Mouse (Mus musculus): ENCODE results near the gene Pax5.

The Pax5 gene

DNA sequence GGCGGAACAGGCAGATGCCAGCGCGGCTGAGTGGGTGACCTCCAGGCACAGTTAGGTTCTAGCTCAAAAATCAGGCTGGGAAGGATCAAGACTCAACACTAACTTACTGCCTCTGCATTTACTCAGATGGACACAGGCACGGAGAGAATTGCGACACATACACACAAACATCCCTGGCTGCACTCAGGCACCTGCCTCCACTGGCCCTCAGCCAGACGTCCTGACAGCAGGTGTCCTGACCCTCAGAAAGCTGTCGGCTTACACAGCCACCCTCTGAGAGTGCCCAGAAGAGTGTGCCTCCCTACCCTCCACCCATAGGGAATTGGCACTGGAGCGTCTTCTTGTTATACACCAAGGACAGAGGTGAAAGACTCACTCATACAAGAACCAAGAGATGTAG lies 108.9 kb downstream of the Pax5 start:
- in situ Hi-C loops (cut with MboI, MseI), result no loop called here

DNA sequence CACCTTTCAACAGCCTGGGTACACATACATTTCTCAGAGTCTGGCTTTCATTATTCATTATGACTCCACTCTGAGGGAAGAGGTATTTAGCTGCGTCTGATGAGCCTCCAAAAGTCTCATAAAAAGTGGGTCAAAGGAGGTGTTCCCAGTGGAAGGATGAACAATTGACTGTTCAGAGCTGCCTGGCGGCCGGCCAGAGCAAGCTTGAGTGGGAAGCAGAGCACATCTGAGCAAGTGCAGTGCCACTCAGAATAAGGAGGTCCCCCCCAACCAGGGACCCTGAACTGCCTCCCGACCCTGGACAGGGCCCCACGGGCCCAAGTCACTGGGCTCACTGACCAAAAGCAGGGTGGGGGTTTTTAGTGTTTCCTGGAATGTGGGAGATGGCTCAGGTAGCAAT lies 109.4 kb downstream of the Pax5 start:
- in situ Hi-C loops (cut with MboI, MseI), result no loop called here

DNA sequence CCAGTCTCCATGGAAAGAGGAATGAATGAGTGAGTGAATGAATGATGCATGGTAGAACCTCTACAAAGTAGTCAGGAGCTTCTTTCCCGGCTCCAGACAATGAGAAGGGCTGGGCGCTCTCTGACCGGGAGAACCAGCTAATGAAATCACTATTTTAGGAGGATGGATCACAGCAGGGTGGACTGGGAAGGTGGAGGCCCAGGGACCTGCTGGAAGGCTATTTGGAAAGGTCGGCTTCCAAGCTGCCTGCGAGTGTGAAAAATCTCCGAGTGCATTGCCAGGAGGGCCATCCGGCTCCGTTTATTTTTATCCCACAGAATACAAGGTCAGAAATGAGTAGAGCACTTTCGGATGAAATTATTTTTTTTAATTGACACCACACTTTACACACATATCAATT lies 112.3 kb downstream of the Pax5 start:
- in situ Hi-C loops (cut with MboI, MseI), result no loop called here

GRCm38 (mm10) chr4:44593091-44593490 lies 117.2 kb downstream of the Pax5 start:
- in situ Hi-C loops (cut with MboI, MseI), result no loop called here

DNA sequence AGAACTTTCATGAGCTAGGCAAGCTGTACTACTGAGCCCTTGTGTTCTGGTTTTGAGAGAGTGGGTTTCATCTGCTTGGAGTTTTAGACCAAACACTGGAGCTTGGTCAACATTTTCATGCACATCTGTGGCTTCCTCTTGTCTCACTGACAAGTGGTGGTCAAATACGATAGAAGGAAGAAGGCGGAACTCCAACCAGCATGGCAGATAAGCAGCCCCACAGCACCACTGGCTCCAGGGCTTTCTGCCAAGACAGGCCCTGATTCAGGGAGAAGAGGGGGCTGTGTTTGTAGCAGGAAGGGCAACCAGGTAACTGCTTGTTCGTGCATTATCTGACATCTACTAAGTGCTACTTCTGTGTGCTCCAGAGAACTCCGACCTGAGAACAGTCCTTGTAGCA lies 127.6 kb downstream of the Pax5 start:
- in situ Hi-C loops (cut with MboI, MseI), result no loop called here

GRCm38 (mm10) chr4:44578591-44578990 lies 131.7 kb downstream of the Pax5 start:
- in situ Hi-C loops (cut with MboI, MseI), result no loop called here

- in situ Hi-C loops (cut with MboI, MseI), result no loop called here
These were observed 133.0 kb downstream of the Pax5 start for GRCm38 (mm10) chr4:44577293-44577692.

GRCm38 (mm10) chr4:44576786-44577185 lies 133.5 kb downstream of the Pax5 start:
- in situ Hi-C loops (cut with MboI, MseI), result no loop called here

GRCm38 (mm10) chr4:44573017-44573416 lies 137.3 kb downstream of the Pax5 start:
- in situ Hi-C loops (cut with MboI, MseI), result loop anchor here in 1 of 2 experiments (5.0 kb wide), 1 partner anchor 99 kb away; no protein-coding TSS in a partner anchor

GRCm38 (mm10) chr4:44572373-44572772 lies 137.9 kb downstream of the Pax5 start:
- in situ Hi-C loops (cut with MboI, MseI), result loop anchor here in 1 of 2 experiments (5.0 kb wide), 1 partner anchor 100 kb away; no protein-coding TSS in a partner anchor

DNA sequence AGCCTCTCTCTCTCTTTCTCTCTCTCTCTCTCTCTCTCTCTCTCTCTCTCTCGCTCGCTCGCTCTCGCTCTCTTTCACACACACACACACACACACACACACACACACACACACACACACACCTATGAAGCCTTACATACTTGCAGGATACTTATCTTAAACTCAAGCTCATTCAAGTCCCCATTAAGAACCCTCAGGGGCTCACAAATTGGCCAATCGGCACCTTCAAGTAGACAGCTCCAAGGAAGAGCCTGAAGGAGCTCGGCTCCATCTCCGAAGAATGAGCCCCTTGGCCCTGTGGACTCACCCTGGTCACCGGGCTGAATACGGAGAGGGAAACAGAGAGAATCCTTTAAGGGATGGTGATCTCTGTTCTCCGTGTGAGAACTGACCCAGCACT lies 141.1 kb downstream of the Pax5 start:
- in situ Hi-C loops (cut with MboI, MseI), result no loop called here

DNA sequence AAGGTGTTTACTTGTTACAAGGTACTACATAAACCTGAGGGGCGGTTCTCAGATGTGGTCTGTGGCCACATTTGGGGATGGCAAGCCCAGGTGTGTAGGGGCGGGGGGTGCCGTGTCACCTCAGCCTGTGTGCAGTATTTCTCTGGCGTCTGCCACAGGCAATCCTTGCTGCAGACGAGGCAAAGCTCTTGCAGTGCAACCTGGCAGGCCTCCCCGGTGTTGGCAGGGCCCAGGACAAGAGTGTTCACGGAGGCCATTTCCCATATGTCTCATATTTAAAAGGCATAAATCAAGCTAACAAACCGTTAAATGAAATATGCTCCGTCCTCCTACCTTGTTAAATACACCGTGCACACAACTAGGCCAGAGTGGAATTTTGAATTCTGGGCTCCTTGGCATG lies 141.6 kb downstream of the Pax5 start:
- in situ Hi-C loops (cut with MboI, MseI), result no loop called here

GRCm38 (mm10) chr4:44566401-44566800 lies 143.9 kb downstream of the Pax5 start:
- in situ Hi-C loops (cut with MboI, MseI), result no loop called here

DNA sequence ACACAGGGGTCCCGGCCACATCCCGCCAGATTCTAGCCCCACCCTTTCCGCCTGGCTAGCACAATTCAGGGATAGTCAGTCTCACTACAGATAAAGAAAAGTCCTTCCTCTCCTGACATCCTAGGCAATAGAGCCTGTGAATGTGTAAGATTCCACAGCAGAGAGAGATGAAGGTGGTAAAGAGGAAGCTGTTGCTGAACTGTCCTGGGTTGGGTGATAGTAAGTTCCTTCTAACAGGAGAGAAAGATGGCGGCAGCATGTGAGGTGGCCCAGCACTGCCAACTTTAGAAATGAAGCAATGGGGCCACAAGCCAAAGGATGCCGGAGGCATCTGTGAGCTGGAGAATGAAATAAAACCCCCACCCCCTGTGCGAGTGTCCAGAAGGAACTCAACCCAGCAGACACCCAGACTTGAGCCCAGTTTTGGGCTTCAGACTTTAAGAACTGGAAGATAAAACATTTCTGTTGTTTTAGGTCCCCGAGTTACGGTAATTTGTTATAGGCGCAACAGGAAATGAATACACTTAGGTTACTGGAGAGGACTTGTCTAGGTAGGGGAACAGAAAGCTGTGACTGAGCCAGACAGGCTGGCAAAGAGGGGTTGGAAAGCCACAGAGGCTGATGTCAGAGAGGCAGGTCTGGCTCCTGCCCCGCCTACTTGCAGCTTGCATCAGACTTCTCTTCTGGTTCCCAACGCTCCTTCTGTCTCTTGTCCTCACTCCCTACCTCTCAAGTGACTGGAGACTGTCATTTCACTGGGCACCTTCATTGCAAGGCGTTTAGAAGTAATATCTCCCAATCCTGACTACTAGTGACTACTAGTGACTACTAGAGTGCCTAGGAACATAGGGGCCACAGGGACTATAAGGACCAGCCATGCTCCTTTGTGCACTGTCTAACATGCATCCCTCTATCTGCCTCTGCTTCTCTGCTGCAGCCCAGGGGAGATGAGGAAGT lies 144.9 kb downstream of the Pax5 start:
- in situ Hi-C loops (cut with MboI, MseI), result no loop called here

DNA sequence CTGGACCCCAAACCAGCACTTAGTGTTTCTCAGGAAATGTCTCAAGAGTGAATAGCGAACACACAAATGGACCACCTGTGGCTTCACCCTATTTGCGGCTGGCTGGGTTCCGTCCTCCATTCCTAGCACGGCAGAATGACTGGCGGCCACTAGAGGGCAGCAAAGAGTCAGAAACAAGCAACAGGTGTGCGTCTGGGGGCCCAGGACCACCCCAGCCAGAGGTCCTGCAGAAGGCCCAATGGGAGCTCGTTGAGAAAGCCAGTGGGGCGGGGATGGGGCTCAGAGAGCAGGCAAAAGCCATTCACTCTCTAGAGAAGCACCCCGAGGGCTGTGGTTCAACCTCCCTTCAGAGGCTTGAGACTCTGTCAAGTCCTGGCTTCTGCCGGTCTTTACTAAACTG lies 145.7 kb downstream of the Pax5 start:
- in situ Hi-C loops (cut with MboI, MseI), result no loop called here

- in situ Hi-C loops (cut with MboI, MseI), result no loop called here
These were observed 149.3 kb downstream of the Pax5 start for GRCm38 (mm10) chr4:44560956-44561355.

DNA sequence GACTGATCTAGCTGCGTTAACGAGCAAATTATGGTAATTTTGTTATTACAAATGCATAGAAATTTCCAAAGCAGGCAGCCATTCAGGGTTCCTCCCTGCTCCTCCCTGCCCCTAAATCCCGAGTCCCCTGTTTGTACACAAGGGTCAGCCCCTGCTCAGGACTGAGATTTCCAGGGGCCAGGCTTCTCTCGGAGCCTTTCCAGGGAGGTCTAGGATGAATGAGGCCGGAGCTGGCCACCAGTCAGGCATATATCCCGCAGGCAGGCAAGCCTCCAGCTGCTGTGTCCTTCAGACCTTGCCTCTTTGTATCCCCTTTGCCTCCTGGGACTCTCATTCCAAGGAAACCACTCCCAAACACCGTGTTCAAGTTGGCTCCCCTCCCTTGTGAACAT lies 151.7 kb downstream of the Pax5 start:
- in situ Hi-C loops (cut with MboI, MseI), result no loop called here

- in situ Hi-C loops (cut with MboI, MseI), result no loop called here
These were observed 152.3 kb downstream of the Pax5 start for GRCm38 (mm10) chr4:44557815-44558563.

DNA sequence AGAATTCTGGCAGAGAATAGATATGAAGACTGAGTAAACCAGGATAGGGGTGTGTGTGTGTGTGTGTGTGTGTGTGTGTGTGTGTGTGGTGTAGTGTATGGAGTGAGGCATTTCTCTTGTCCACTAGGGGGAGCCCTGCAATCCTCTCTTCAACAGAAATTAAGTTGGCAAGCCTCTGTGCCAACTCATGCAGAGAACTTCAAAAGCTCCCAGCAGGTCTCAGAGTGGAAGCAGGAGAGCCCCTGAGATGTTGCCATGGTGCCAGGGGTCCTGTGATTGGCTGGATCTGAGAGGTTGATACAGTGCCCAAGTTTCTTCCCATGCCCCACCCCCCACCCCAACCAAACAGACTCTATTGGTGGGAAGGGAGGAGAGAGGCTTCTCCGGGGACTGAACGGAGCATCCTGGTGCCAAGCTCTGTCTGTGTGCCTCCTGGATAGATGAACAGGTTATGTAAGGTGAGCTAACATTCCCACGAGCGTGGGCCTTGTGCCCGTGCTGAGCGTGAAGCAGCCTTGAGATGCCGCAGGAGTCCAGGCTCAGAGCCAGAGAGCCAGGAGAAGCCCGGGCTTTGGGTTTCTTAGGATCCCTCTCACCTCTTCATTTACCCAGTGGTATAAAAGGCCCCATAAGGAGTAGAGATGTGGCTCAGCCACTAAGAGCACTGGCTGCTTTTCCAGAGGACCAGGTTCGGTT lies 153.6 kb downstream of the Pax5 start:
- in situ Hi-C loops (cut with MboI, MseI), result no loop called here

GRCm38 (mm10) chr4:44555576-44555975 lies 154.7 kb downstream of the Pax5 start:
- in situ Hi-C loops (cut with MboI, MseI), result no loop called here

GRCm38 (mm10) chr4:44551470-44551869 lies 158.8 kb downstream of the Pax5 start:
- in situ Hi-C loops (cut with MboI, MseI), result no loop called here

- in situ Hi-C loops (cut with MboI, MseI), result no loop called here
These were observed 161.3 kb downstream of the Pax5 start for GRCm38 (mm10) chr4:44549029-44549428.

Data from T-helper 17 cell (primary cell).